Mouse (Mus musculus) megakaryocyte, embryonic 14.5 days (primary cell): ENCODE results near the gene C1qtnf5.

Experiments
- FLI1 ChIP-seq: IDR thresholded peaks from 2 replicates; pipeline ENCODE4 v1.6.1; 2012; ENCODE audit warnings: low read length, inconsistent platforms, mixed read lengths
- GATA1 ChIP-seq: IDR thresholded peaks from 3 replicates; pipeline ENCODE4 v1.6.1; 2012; ENCODE audit warnings: mixed read lengths, low read length, inconsistent platforms, borderline replicate concordance

DNA sequence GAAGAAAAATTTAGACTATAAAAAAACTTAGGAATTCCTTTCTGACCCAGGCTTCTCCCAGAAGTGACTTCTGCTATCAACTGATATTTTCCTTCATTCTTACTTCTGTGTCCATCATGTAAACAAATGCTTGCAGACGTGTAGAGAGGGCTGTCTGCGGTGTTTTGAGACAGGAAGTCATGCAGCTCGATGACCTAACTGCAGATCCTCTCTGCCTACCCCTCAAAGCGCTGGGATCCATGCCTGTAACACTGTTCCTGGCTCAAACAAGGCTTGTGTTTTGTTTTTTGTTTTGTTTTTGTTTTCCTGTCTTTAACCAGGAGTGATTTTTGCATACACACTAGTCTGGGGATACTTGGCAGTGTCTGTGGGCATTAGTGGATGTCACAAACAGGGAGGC lies 30.8 kb downstream of the C1qtnf5 start:
- TF ChIP-seq GATA1 (no peak), FLI1 (no peak)
